Mouse (Mus musculus): ENCODE results near the gene Ttc28.

- TF ChIP-seq POLR2A (IDR thresholded peaks at IDR 0.05; ENCODE audit: control insufficient read depth in 1 of 2, insufficient read depth in 1 of 2, low read depth in 1 of 2, low read length in 2 of 2, poor library complexity in 1 of 2) (no peak), GABPA (IDR thresholded peaks at IDR 0.05; ENCODE audit: low read depth, low read length) (no peak), EP300 (IDR thresholded peaks at IDR 0.05; ENCODE audit: low read depth in 1 of 2, low read length in 2 of 2) (no peak), MAX (IDR thresholded peaks at IDR 0.05; ENCODE audit: low read length) (no peak), CTCF (IDR thresholded peaks at IDR 0.05 in 2 of 3, conservative IDR thresholded peaks at IDR 0.05 in 1 of 3; ENCODE audit: control insufficient read depth in 1 of 3, insufficient read depth in 1 of 3, low read depth in 2 of 3, low read length in 3 of 3, poor library complexity in 1 of 3, severe bottlenecking in 1 of 3) (no peak), NELFE (IDR thresholded peaks at IDR 0.05; ENCODE audit: low read depth, low read length) (no peak), GATA1 (IDR thresholded peaks at IDR 0.05; ENCODE audit: low read depth, low read length) (no peak), TBP (IDR thresholded peaks at IDR 0.05; ENCODE audit: low read depth, low read length) (no peak), CHD2 (IDR thresholded peaks at IDR 0.05; ENCODE audit: low read length) (no peak), JUND (IDR thresholded peaks at IDR 0.05; ENCODE audit: low read depth, low read length) (no peak), ETS1 (IDR thresholded peaks at IDR 0.05; ENCODE audit: low read depth, low read length) (no peak)
Measured at GRCm38 (mm10) chr5:111048036-111048435, 168.4 kb downstream of the Ttc28 start.

Data from MEL (cell line).